Mouse (Mus musculus): ENCODE measurements around the gene Themis. TPM values are rescaled to one million over a fixed set of nuclear protein-coding genes. Genes with fewer than 3 reads are reported as not detected.

Gene Themis
- total RNA-seq (2021): not detected
- polyA plus RNA-seq (2012; rRNA removed): not detected in 2 replicates
- long read RNA-seq: 0 reads

- no peak for DNase-seq
Observed at GRCm38 (mm10) chr10:28668261-28668660, at the start of gene Themis. Gene Themis (plus strand): TSS chr10:28668360.

- no peak for DNase-seq
Observed at GRCm38 (mm10) chr10:28619415-28619814, 48.7 kb upstream of the Themis start.

- DNase-seq: no peak
Observed at GRCm38 (mm10) chr10:28636096-28636495, 32.1 kb upstream of the Themis start.

- no peak for DNase-seq
Observed at GRCm38 (mm10) chr10:28641887-28642286, 26.3 kb upstream of the Themis start.

GRCm38 (mm10) chr10:28647855-28648254, 20.3 kb upstream of the Themis start:
- no peak for DNase-seq

GRCm38 (mm10) chr10:28649109-28649899, 18.9 kb upstream of the Themis start:
- DNase-seq: no peak

GRCm38 (mm10) chr10:28649900-28650160, 18.3 kb upstream of the Themis start:
- no peak for DNase-seq

- no peak for DNase-seq
Observed at GRCm38 (mm10) chr10:28651910-28652309, 16.2 kb upstream of the Themis start.

- no peak for DNase-seq
Observed at GRCm38 (mm10) chr10:28654733-28655132, 13.4 kb upstream of the Themis start.

GRCm38 (mm10) chr10:28665141-28665540, 3.0 kb upstream of the Themis start:
- DNase-seq: no peak

- DNase-seq: no peak
Observed at GRCm38 (mm10) chr10:28673931-28674330, 5.8 kb downstream of the Themis start.

GRCm38 (mm10) chr10:28675337-28675736, 7.2 kb downstream of the Themis start:
- DNase-seq: no peak

- DNase-seq: no peak
Observed at GRCm38 (mm10) chr10:28694981-28695380, 26.8 kb downstream of the Themis start.

- DNase-seq: no peak
Observed at GRCm38 (mm10) chr10:28696032-28696431, 27.9 kb downstream of the Themis start.

- no peak for DNase-seq
Observed at GRCm38 (mm10) chr10:28698175-28698574, 30.0 kb downstream of the Themis start.

GRCm38 (mm10) chr10:28721828-28722227, 53.7 kb downstream of the Themis start:
- DNase-seq: no peak

- DNase-seq: no peak
Observed at GRCm38 (mm10) chr10:28723266-28723665, 55.1 kb downstream of the Themis start.

GRCm38 (mm10) chr10:28730122-28730521, 62.0 kb downstream of the Themis start:
- no peak for DNase-seq

- no peak for DNase-seq
Observed at GRCm38 (mm10) chr10:28737953-28738352, 69.8 kb downstream of the Themis start.

- DNase-seq: no peak
Observed at GRCm38 (mm10) chr10:28746426-28746825, 78.3 kb downstream of the Themis start.

- no peak for DNase-seq
Observed at GRCm38 (mm10) chr10:28753321-28753720, 85.2 kb downstream of the Themis start.

- DNase-seq: no peak
Observed at GRCm38 (mm10) chr10:28754927-28755326, 86.8 kb downstream of the Themis start.

GRCm38 (mm10) chr10:28776777-28777402, 108.7 kb downstream of the Themis start:
- DNase-seq: no peak

GRCm38 (mm10) chr10:28799469-28799868, 131.3 kb downstream of the Themis start:
- no peak for DNase-seq

Measured in adrenal gland, adult 2 months (tissue).